Mouse (Mus musculus) lung, adult 18-20 months (tissue): ENCODE data around the gene Glb1.
"Not testable (repeated sequence)": the region's sequence is repeated elsewhere in the genome, so short reads cannot be mapped to it uniquely, and the experiment has no call there.

Experiments
- DNase-seq, 2 experiments: peaks; one replicate each; pipeline ENCODE4 v3.0.0; 2022; ENCODE audit warnings: mixed read lengths in 2 of 2

Gene Glb1

GRCm38 (mm10) chr9:114502711-114503427 lies 102.0 kb downstream of the Glb1 start:
- DNase-seq: no peak

- DNase-seq: no peak
These were observed 103.9 kb downstream of the Glb1 start, which contains the start of gene Ccr4 for GRCm38 (mm10) chr9:114504816-114505215. TSS of gene Ccr4 (minus strand) at chr9:114504916.

- DNase-seq: no peak
These were observed 105.7 kb downstream of the Glb1 start for GRCm38 (mm10) chr9:114506564-114506963.

DNA sequence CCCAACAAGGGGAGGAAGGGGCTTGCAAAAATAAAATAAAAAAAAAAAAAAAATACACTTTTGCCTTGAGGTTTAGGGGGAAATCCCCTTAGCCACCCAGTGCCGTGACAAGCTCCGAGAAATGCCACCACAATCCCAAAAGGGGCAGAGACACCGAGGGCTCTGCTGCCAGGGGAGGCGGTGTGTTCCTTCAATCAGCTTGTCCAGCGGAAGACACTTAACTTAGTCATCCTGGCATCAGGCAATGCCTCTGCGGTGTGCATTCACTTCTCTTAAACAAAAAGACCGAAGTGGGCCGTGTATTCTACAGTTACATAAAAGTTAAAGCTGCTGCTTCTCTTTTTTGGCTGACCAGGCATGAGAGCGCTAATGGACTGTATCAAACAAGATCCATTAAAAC lies 106.5 kb downstream of the Glb1 start:
- no peak for DNase-seq

GRCm38 (mm10) chr9:114509785-114510184 lies 108.9 kb downstream of the Glb1 start:
- no peak for DNase-seq

DNA sequence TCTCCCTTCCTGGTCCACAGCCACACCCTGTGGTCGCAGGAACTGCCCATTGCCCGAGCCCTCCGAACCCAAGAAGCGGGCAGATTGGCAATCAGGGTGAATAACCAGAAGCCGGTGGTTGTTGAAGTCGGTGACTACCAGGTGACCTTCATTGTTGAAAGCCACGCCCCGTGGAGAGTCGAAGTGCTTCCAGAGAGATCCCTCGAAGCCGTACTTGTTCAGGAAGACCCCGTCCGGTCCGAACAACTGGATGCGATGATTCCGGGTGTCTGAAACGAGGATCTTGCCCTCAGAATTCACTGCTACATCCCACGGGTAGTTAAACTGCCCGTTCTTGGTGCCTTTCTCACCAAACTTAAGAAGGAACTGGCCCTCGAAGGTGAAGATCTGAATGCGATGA lies 112.0 kb downstream of the Glb1 start:
- DNase-seq: no peak

DNA sequence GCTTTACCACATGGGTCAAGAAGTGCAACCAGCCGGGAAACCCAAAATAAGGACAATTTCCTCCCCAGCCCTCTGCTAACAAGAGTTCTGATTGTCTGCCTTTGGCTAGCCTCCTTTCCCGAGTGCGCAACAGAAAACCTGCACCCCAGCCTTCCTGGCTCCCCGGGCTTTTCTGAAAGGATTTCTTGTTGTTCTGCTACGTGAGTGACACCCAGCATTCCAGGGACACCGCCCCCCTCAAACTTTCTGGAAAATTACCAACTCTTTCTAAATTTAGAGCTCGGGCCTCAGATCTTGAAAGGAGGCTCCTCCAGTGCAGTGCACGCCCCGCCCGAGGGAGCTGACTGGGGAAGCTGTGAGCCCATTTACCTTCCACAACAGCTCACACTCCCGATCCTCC lies 114.5 kb downstream of the Glb1 start, which contains the start of gene C130032M10Rik:
Gene C130032M10Rik (plus strand): TSS at position 334 of the 400 bp plus-strand sequence.
- no peak for DNase-seq

DNA sequence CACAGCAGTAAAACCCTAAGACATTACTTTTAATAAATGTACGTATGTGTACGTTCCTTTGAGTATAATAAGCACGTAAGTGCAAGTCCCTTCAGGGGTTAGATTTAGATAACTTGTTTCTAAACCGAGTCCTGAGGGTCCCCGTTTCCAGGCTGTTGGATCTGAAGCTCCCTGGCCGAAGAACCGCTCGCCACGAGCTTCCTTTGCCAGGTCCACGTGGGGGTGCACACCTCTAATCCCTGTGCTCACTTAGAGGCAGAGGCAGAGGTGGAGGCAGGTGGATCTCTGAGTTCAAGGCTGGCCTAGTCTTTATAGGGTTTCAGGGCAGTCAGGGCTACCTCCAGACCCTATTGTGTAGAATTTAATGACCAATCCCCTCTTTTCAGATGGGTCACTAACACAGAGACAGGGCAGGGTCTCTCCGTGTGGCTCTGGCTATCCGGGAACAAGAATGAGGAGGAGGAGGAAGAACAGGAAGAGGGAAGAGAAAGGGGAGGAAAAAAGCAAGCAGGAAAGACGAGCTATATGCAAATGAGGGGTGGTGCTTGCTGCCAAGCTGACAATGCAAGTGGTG lies 117.1 kb downstream of the Glb1 start:
- no peak for DNase-seq

DNA sequence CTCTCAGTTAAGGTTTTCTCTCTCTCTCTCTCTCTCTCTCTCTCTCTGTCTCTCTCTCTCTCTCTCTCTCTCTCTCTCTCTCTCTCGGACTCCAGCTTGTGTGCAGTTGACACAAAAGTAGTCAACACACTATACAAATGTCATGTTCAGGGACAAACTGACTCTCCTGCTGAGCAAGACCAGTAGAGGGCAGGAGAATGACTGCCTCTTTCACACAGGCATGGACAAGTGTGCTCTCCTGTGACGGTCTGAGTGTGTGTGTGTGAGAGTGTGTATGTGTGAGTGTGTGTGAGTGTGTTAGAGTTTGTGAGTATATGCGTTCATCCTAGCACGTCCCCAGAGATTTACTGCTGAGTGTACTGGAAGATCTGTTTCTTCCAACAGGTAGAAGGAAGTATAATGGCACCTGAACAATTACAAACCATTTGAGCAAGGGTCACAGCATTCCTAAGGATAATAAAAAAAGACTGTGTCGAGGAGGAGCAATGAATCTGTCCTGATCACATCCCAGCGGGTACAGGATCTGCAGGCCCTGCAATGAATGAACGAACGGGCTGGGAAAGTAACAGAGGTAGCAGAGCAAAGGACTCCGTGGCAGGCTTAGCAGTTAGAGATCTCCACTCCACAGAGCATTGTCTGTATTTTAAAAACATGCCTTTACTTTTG lies 118.1 kb downstream of the Glb1 start:
- DNase-seq: no peak

DNA sequence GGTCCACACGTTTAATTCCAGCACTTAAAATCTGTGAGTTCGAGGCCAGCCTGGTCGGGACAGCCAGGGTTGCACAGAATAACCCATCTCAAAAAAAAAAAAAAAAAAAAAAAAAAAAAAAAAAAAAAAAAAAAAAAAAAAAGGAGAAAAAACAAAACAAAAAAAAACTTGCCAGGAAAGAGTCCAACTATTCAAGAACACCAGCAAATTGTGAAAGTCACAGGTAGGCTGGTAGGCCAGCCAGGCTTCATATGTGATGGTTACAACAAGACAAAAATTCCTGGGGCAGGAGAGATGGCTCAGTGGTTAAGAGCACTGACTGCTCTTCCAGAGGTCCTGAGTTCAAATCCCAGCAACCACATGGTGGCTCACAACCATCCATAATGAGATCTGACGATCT lies 119.7 kb downstream of the Glb1 start:
- DNase-seq: not testable (repeated sequence)

GRCm38 (mm10) chr9:114522041-114522440 lies 121.2 kb downstream of the Glb1 start:
- no peak for DNase-seq

DNA sequence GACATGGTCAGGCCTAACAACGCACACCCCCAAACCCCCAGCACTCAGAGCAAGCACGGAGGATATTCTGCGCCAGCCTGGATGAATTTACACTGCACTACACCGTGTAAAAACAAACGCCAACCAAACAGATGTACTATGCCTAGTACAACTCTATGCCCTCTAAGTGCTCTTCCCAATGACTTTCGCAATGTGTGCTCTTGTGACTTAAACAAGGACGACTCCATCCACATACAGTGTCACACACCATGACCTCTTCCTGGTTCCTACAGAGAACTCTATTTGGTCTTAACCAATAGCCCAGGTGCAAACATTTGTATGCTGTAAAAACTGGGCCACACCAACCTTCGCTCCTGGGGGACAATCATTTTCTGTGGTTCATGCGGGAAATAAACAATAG lies 121.6 kb downstream of the Glb1 start:
- DNase-seq: peak in 1 of 2 experiments; percentile 29
